Mouse (Mus musculus) adipocyte (in vitro differentiated cells): Measurements from ENCODE around the gene Rprd2.
"Not testable (repeated sequence)": the region's sequence is repeated elsewhere in the genome, so short reads cannot be mapped to it uniquely, and the experiment has no call there.

Experiments
- DNase-seq: peaks from one replicate; pipeline ENCODE4 v3.0.0-alpha.2; 2016; ENCODE audit warnings: low spot score

Gene Rprd2

DNA sequence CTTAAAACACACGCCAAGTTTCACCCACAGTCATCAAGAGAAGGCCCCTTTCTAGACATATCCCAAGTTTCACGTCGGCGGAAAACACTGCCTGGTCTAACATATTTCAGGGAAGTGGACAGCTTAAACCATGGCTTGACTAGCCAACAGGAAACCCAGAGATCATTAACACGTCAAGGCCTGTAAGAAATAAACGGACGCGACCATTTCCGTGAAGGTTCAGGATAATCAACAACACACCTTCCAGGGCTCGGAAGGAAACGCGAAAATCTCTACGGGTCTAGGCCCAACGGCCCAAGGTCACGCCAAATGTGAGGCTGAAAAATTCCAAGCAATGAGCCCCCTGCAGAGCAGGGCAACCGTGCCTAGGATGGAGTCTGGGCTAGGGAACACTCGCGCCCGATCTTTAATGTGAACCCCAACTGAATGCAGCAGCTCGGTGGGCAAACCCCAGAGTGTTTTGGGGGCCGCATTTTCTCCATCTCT lies 594 bp downstream of the Rprd2 start:
- peak; percentile 75 for DNase-seq

DNA sequence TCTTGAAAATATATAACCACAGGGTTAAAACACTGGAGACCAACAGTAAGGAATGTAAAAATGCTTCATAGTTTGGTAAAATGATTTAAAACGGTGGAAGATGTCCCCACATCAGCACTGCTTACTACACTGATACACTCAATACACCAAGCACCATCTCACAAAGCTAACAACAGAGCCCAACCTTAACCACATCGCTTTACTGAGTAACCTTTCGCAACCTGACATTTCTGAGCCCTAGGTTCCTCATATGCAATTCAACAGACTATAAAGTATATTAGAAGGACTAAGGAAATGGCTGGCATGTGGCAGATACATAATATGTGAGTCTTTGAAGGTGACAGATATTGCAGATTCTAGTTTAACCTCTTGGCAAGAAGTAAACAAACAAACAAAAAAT lies 2.0 kb downstream of the Rprd2 start:
- no peak for DNase-seq

DNA sequence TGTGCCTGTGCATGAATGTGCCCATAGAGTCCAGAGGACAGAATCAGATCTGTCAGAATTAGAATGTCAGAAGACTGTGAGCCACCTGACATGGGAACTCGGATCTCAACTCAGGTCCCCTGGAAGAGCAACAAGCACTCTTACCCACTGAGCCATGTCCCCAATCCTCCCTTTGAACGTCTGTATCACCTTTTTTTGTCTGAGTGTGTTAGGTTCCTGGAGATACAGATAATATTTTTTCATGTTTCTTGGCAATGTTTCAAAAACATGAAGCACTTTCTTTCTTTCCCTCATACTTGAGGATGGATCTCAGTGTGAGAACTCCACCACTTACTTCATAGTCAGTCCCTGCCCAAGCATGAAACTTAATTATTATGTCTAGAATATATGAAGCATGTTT lies 10.3 kb downstream of the Rprd2 start:
- no peak for DNase-seq

DNA sequence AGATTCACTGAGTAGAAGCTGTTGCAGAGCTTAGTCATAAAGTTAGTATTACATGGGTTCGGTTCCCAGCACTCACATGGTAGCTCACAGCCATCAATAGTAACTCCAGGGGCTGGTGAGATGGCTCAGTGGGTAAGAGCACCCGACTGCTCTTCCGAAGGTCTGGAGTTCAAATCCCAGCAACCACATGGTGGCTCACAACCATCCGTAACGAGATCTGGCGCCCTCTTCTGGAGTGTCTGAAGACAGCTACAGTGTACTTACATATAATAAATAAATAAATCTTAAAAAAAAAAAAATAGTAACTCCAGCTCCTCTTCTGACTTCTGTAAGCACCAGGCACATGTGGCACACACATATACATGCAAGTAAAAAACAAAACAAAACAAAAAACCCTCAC lies 11.0 kb downstream of the Rprd2 start:
- not testable (repeated sequence) for DNase-seq

DNA sequence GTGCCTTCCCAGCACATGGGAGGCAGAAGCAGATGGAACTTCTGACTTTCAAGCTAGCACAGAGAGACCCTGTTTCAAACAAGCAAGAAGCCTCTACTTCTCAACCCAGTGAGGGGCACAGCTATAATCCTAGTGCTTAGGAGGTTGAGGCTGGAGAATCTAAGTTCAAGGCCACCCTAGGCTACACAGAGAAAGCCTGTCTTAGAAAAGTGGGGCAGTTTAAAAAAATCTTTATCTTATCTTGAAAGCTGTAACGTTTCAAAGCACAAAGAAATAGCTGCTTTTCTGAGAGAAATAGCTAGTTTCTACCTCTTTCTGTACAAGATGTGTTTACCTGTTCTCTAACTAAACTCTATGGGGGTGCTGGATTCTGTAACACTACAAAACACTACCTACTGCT lies 12.0 kb downstream of the Rprd2 start:
- DNase-seq: no peak

DNA sequence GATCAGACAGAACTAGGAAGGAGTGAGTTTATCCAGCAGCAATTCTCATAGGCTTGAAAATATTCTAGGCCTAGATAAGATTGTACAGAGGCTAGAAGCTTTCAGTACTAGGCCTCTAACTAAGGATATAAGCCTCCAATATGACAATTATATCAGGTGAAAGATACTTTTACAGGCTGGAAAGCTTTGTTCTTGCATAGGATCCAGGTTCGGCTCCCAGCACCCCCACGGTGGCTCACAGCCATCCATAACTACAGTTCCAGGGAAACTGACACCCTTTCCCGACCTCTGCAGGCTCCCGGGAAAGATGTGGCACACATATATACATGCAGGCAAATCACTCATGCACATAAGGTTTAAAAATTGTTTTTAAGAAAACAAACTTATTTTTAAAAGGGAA lies 14.8 kb downstream of the Rprd2 start:
- DNase-seq: no peak

DNA sequence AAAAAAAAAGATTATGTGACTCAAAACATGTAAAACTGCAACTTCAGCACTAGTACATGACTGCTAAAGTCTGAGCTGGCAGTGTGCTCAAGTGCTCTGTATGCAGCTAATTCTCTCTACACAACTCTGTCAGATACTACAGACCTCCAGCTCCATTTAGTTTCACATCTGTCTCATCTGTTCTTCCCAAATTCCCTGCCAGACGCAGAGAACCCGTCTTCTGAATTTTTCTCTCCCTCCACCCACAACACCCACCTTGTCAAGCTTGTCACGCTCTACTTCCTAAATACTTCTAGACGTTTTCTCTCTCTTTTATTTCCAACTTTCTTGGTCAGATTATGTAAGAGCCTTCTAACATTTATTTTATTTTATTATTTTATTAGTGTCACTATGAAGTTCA lies 19.9 kb downstream of the Rprd2 start:
- no peak for DNase-seq

DNA sequence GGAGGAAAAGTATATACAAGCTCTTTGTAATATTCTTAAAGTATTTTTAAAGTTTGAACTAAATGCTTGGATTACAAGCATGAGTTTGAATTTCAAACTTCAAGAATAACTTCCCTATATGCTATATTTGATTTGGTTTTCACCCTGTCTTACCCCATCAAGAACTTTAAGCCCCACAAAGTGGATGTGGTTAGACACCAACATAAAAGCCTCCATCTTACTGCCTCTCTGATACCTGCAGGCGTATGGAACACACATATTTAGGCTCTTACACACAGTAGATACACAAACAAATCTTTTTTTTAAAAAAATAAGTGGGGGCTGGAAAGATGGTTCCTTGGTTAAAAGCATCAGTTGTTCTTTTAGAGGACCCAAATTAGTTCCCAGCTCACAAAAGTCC lies 24.4 kb downstream of the Rprd2 start:
- DNase-seq: no peak

DNA sequence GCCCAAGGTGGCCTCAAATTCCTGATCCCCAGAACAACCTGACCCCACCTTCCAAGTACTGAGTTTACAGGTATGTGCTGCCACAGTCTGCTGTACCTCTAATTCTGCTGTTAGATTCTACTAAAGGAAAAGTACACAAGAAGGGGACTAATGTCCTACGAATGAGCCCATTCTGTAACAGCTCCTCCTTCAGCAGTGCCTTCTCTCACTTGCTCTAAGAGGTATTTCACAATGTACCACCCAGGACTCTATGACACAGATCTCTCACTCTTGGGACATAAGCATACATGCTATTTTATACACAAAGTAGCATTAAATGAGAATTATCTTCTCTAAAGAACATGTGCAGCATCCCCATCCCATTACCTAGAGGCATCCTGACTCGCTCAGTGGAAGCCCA lies 25.0 kb downstream of the Rprd2 start:
- no peak for DNase-seq

DNA sequence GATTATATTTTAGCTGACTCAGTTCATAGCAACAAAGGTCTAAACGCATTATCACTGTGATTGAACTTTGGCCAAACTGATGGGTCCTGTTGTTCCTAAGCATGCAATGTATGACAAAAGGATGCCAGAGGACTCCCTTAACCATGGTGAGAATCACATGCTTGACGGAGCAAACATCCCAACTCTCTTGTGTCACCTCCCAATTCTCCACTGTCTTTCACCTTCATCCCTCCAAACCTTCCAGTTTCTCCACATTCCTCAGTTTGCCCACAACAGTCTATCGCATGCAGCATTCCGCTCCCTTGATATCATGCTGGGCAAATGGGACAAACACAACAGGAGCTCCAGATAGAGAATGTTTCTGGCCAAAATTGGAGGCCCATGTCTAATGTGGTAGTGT lies 33.2 kb downstream of the Rprd2 start:
- DNase-seq: no peak

DNA sequence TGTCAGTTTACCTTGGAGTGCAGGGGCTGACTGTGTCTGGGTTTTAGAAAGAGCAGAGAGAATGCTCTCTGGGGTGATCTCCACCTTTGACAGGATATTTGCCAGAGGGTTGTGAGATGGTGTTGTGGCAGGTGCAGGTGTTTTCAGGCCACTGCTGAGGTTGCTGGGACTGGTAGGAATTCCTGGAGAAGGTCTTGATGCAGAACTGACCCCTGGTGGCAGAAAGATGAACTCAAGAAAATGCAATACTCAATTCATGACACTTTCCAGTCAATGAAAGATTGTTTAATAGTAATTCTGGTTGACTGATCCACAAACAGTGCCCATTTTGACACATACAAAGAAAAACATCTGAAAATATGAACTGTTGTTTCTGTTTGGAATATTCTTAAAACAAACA lies 46.7 kb downstream of the Rprd2 start:
- DNase-seq: peak; percentile 48

DNA sequence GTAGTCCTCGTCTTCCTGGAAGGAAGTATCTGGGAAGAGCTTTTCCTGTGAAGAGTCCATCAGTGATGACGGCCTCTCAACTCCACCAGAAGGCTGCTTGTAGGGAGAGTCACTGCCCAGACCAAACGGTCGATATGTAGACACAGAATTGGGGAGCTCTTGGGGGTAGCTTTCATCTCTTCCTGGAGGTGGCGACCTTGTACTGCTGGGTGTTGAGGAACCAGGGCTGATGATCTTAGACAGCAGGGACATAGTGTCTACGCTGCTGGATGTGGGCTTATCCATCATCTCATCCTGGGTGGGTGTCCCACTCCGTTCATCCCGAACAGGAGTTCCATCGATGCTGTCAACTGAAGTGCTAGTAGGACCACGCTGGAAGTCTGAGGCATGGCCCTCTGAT lies 53.1 kb downstream of the Rprd2 start:
- DNase-seq: peak; percentile 6

DNA sequence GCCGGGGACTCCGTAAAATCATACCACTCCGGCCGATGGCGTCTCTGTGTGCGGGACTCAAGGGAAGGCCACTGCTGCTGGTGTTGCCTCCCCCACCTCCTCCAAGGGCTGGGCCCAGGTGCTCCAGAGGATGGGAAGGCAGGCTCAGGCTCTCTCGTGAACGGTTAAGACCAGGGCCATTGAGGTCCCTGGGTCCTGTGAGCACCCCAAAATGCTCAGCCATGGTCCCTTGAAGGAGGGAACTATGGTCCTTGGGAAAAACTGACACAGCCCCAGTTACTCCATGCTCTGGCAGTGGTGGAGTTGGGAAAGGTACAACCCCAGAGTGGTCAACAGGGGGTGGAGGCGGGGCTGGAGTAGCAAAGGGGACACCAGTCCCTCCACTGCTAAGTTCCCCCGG lies 54.9 kb downstream of the Rprd2 start:
- DNase-seq: no peak

DNA sequence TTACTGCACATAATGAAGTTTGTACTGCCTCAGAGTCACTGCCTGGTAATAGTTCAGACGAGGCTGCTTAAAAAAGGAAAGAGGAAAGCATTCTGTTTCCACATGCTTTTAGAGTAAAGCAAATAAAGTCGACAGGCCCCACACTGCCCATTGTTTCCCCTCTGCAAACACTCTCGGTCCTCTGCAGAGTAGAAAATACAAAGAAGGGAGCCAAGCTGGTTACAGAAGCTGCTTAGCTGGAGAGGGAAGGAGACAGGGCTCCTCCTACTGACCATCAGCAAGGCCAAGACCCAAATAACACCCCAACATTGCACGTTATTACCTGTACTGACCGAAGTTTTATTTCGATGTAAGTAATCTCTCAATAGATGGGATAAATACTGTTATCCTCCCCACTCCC lies 55.7 kb downstream of the Rprd2 start:
- DNase-seq: no peak

DNA sequence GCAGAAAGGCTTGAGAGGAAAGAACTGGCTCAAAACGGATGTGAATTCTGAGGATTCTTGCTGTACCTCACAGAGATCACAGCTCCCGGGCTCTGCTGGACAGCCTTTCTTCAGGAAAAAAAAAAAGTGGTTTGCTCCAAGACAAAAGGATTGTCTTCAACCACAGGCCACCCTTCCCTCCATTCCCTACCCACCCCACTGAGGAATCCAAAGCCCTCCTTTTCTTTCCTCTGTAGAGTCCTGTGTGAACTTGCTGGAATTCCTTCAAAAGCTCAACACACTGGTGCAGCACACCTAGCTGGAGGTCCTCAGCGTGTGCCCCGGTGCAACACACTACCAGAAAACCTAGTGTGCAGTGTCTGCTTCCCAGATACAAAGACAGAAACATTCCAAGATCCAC lies 56.9 kb downstream of the Rprd2 start:
- DNase-seq: no peak

DNA sequence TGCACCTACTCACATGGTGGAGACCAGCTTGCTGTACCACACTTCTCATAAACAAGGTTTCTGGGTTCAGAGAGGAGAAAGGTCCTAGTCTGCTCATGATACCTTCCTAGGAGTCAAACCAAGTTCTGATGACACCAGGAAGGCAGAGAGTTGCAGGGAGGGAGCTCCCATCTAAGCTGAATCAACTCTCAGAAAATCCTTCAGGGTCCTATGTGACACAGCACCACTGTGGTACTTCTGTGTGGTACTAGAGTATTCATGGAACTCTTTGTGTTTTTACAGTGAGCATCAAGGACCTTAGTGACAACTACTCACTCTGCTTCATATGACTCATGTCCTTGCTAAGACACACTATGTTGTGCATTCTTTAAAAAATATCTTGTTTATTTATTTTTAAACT lies 58.0 kb downstream of the Rprd2 start:
- no peak for DNase-seq

DNA sequence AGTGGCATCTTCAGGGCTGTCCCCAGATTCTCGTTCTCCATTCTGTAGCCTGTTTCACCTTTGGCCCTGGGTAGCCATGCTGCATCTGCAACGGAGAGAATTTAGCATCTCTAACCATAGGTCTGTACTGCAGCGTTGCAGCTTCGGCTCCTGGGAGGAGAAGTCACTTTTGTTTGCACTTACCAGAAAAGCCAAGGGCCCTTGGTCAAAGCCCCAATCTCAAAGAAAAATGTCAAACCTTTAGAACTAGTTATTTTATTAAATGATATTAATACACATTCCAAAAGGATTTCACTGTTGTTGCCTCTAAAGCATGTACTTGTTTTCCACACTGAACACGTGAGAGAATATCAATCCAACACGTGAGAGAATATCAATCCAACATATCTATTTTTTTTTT lies 58.6 kb downstream of the Rprd2 start, which contains the start of gene Tars2:
Gene Tars2, minus strand, starts transcription at position 101 of the 400 bp plus-strand sequence.
- no peak for DNase-seq

DNA sequence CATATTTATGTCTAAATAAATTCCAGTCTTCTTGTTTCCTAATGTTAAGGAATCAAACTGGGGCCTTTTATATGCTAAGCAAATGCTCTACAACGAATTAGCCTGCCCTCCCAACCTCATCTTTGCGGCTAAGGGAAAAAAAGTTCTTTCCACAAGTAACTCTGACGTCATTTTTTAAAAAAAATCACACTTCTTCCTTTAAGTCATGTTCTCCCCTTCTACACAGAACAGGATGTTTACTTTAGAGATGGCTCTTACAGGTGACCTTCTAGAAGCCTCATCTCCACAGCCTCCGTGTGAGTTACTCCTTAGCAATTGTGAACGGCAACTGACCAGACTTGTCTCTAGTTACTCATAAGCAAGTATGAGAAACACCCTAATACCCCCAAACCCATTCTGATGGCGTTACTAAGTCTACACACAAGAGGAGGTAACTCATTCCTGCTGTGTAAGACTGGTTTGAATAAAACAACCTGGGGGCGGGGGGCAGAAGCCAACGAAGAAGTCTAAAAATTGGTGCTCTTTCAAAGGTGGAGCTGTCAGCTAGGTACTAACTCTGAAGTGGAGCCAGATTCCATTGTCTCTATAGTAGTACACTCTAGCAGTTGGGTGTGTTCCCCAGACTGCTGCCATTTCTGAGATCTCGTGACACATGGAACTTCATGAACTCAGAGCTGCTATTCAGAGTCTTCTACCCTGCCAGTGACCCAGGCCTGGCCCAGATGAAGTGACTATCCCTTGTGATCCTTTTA lies 60.0 kb downstream of the Rprd2 start:
- no peak for DNase-seq

DNA sequence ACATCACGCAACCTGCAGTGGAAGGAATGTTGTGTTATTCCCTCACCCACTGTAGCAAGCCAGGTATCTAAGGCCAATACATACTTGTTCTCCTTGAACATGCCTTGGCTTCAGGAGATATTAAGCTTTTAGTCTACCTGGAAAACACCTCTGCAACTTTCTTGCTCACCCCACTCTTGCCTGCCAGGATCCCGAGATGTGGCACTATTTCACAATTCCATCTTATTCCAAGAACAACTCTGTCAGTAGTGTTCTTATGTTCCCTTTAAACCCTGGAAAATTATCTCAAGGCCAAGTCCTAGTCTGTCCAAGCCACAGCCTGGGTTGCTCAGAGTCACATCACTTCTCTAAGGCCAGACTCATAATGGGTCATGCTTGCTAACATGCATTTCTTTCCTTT lies 61.9 kb downstream of the Rprd2 start:
- peak; percentile 5 for DNase-seq

DNA sequence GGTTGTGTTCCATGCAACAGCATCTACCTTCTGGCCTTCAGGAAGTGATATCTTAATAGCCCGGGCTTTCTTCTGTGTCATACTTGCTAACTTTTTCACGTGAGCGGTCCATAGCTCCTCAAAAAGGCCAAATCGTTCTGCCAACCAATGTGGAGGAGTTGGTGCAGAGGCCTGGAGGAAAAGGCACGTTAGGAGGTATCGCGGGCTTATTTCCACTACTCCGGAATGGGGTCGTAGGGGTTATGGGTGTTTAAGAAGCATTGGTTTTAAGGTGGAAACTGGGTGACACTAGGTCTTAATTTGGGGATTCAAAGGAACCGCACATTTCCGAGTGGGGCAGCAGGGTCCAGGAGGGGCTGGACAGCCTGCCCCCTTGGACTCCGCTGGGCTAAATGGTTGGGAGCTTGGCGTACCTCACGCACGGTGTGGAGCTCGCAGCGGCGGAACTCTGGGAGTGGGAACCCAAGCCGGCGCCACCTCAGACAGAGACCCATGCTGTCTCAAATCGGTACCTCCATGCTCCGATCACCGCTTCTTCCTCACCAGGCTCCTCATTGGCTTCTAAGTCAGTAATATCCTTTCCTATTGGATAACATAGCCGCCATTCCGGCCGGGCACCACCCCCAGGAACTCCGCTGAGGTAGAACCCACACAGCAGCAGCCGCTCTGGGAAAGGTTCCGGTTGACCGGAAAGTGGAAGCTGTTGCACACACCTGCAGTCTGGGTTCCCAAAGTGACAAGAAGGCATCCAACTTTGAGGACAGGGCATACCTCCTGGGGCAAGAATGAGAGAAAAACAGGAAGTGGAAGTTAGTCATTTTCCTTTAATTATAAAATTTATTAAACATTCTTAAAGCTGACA lies 64.1 kb downstream of the Rprd2 start:
- DNase-seq: peak; percentile 94

DNA sequence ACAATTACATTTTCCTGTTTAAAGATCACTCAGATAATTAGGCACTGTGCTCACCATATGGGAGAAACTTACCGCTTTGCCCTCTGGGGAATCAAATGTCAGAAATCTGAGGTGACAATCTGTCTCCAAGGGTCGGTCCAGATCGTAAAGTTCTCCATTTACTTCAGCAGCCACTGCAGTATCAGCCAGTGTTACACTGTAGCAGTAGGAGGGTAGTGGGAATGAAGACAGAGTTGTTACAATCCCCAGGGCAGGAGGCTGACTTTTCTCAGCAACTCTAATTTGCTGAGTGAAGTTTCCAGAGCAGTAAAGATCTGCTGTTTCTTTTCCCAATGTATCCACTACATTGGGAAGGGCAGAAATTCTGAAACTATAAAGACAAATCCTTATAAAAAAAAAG lies 65.7 kb downstream of the Rprd2 start:
- DNase-seq: no peak

DNA sequence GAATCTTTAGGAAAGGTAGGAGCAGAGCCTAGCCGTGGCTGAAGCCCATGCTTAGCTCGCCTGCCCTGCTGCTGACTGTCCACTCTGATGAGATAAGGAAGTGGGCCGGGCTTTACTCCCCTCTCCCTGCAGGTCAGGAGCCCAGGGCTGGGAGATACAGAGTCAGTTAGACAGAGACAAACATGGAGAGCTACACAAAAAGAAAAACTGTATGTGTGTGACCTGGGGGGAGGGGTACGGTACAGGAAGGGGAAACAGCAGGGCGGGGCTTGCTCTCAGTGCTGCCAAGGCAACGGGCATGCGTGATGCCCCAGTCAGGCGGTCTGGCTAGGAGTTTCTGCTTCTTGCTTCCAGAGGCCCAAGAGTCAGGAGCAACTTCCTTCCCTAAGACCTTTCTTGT lies 78.3 kb downstream of the Rprd2 start:
- DNase-seq: no peak

DNA sequence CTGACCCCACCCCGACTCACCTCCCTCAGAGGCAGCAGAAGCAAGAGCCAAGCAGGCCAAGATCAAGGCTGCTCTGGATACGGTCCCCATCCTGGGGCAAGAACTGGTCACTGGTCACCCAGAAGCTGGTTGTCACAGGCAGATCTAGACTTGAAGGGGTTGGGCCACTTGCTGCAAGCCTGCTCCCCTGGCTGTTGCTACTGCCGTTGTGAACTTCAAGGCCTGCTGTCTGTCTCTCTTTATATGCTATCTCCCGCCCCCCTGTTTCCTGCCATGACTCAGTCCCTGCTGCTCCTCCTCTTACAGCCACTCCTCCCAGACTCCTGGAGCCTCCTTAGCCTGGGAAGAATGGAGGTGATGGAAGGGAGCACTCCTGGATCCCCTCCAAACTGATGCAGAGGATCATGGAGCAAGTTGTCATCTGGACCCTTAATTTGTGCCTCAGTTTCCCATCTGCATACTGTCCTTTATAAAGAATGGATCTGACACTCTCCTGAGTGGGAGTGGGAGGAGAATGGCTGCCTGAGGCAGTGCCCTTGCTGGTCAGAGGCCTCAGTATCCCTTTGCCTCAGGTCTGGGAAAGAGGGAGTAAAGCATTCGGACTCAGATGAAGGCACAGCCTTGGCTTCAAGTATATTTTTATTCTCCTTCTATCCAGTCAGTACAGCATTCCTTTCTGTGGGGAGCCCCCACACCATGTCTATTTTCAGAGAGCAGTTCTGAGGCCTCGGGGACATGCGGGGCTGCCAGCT lies 79.1 kb downstream of the Rprd2 start, which contains the start of gene Ecm1:
Gene Ecm1, minus strand, starts transcription at position 217 of the 752 bp plus-strand sequence.
- DNase-seq: peak; percentile 37
